Mouse (Mus musculus) ovary, postnatal 10 days (tissue): Measurements from ENCODE around the gene Rsph14.

ENCODE experiments used
- DNase-seq: peaks from one replicate; pipeline ENCODE4 v3.0.0; 2022; ENCODE audit warnings: low spot score

Rsph14 gene

DNA sequence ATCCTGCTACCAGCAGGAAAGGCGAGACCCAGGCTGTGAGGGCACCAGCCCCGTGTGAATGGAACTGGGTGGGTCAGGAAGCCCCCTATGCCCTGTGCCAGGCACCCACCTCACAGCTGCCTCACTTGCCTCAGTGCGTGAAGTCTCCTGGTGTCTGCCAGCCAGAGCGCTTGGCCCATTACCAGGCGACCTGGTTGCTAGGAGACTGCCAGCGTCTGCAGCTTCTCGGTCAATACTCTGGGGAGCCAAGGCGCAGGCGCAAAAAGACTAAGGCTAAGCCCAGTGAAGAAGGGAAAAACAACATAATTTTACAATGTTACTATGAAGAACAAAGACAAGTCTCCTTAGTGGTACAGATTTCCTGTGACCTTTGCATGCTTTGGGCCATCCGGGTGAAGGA, at the start of gene Rsph14:
Rsph14 (minus strand) TSS at position 192 of the 400 bp plus-strand sequence.
- peak; percentile 45 for DNase-seq

DNA sequence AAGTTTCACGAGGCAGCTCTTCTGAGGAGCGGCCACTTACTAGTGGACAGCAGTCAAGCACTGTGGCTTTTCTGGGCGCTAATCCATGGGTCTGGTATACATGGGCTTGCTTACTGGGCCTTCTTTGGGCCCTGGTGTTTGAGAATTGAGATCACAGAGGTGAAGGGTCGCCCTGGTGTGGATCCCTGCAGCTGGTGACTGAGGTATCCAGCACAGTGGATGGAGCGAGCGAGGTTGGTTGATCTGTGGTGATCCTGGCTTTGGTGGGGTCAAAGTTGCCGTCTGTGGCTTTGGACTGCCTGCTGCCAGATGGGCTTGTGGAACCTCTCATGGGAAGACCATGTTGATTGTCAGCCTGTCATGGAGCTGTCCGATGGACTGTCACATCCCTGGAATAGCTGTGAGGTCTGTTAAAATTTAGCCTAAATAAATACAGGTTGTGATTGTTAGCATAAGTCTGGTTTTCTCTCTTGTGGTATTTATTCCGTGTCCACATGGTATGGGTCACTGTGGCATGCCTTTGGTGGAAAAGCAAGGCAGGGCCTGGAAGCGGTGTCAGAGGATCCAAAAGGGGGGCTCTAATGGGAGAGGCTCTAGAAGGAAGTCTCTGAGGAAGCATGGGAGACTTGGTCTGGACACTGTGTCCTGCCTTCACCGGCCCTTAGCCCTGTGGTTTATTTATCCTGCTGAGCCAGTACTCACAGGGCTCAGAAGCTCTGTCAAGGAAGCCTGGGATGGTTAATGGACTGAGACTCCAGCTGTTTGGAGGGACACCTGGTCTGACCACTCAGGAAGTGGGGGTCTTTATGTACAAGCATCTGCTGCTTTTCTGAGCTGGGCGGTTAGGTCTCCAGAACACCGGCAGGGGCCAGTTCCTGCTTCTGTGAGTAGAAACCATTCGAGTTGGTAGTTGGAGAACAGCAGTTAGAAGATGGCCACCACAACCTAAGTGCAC, 46.1 kb upstream of the Rsph14 start:
- no peak for DNase-seq

DNA sequence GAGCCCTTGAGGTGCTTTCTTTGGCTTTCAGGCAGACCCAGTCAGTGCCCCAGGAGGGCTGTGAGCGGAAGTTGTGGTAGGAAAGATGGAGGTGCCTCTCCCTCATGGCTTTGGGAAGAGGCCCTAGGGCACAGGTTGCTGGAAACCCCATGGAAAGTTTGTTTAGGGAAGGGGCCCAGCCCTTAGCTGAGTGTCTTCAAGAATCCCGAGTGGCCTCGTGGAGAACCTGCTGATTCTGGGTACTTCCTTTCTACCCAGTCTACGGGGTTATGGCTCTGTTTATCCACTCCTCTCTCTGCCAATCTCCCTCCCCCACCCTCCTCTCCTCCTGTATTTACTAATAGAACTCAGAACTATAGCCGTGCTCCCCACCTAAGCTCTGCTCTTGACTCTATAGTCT, 43.3 kb upstream of the Rsph14 start:
- no peak for DNase-seq

DNA sequence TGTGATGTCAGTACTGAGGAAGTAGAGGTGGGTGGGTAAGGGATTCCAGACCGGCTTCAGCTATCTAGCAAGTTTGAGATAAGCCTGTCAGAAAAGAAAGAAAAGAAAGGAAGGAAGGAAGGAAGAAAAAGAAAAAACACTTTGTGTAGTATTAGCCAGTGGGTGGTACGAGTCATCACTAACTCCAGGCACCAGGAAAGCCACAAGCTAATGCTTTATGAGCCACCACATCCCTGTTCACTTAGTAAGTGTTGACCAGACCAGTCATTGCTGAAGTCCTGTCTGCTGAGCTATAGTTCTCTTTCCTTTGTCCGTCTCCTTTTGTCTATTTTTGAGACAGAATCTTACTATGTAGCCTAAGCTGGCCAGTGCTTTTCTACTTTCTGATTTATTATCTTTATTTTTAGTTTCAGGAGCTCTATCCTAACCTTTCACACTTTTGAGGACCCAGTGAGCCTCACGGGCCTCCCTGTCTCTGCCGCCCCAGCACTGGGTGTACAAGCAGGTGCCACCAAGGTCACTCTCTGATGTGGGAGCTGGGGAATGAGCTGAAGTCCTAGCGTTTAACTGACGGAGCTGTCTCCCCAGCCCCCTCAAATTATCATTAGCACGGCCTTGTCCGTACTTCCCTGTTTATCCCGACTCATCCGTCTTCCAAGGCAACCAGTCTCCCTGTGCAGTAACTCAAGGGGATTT, 38.0 kb upstream of the Rsph14 start:
- no peak for DNase-seq

DNA sequence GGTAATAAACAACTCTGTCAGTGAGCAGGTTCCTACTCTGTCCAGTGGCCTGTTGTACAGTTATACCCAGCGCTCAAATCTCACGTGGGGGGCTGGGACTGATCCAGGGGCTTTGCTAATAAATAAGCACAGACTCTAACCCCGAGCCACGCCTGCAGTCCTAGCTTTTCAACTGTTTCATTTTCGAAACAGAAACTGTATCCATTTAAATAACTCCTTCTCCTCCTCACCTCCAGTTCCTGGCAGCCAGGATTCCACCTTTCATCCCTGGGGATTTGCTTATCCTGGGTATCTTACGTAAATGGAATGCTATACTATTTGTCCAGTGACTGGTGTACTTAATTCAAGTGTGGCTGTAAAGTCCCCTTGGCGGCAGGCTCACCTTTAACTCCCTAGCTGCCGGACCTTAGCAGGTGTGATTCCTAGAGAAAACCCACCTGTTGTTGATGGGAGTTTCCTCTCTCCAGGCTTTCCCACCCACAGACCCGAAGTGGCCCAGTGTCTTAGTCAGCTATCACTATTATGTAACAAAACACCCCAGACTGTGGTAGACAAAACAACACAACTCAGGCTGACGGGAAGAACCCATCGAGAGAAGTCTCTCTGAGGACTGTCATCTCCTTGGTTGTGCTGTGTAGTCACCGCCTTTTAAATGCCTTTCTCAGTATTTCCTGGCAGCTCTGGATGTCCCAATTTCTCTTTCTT, 36.4 kb upstream of the Rsph14 start:
- no peak for DNase-seq

DNA sequence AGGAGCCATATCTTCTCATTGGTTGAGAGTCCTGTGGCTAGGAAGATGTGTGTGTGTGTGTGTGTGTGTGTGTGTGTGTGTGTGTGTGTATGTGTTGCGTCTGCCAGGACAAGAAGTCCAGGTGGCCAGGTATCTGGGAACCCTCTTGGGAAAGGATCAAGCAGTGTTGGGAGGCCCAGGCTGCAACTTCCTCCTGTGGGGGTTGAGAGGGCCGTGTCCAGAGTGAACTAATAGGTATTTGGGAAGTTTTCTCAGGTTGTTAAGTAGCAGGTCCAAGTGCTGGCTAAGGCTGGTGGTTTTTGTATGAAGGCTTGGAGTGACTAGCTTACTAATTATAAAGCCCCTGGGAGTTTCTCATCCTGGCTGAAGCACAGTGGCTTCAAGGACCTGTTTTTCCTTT, 35.7 kb upstream of the Rsph14 start:
- DNase-seq: no peak

DNA sequence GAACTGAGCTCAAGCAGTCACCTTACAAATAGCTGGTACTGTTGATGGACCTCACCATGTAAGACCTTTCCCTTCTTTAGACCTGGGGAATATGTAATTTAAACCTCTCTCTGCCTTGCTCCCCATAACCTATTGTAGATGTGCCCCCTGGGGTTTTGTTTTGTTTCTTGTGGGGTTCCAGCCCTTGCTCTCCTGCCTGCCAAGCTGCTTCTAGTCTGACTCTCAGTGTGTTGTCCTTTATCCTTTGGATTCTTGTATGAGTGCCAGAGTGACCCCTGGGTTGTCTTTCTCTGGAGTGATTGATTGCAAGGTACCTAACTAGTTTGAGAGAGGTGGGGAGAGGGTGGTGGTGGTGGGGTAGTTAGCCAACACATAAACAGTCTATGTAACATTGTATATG, 35.1 kb upstream of the Rsph14 start:
- DNase-seq: no peak

DNA sequence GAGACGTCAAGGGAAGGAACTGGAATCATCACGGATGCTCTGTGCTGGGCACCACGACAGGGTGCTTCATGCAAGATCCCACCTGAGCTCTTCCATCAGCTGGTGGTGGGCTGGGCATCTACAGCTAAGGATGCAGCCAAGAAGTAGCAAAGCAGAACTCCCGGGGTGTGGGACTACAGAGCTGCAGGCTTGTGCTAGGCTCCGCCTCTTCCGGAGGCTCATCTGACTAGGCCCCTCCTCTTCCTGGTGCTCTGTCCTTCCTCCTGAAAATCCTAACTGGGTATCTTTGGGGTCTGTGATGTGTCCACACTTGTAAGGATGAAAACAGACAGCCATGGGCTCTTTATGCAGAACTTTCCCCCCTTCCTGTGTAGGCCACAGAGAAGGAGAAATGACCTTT, 33.3 kb upstream of the Rsph14 start:
- DNase-seq: no peak

DNA sequence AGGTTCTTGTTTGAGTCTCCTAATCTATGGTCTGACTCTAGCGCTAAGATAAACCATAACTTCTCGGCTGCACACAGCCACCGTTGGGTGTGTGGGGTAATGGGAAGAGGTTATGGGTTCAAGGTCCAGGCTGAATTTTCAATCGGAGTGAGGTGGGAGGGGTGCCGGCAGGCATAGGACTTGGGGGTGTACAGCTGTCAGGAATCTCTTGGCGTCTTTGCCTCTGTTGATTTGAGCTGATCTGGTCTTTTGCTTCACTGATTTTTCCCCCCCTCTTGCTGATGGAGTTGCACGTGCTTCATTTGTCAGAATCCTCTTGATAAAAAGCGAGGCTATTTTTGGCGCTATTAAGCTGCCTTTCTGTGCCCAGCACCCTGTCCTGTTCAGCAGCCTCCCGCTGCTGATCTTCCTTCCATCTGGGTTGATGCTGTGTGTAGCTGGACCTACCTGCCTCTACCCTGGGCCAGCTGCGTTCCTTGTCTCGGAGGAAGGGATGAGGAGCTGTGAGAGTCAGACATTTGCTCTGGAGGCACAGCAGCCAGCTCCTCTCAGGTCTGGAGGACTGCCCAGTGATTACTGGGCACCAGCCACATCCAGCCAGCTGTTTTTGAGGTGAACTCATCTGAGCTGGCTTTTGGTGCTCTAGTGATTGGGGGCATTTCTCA, 31.0 kb upstream of the Rsph14 start:
- DNase-seq: no peak

DNA sequence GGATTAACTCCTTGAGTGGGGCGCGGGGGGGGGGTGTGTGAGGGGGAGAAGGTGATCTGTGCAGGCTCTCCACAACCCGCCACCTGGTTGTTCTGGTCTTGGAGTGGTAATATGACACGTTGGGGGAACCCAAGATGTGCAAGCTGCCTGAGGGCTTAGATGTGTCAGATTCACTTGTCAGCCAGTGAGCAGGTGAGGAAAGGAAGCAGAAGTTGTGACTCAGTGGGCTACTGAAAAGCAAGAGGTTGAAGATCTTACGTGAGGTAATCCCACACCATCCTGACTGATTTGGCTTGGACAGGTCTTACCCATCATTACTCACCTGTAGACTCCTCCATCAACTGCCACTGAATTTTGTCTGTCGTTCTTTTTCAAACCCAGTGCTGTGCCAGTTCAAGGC, 30.2 kb upstream of the Rsph14 start:
- no peak for DNase-seq

DNA sequence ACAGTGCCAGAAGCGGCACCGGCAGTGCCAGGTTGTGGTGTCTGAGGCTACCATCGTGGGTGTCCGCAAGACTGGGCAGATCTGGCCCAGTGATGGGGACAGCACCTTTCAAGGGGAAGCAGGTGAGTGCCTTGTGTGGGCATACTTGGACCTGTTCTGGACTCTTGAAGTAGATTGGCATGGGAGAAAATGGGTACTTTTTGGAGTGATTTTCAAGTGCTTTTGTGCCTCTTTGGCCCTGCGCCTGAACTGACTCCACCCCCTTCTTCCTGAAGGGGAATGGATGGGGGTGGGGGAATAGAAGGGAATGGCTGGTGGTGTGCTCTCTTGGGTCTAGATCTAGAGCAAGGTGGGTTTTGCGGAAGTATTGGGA, 29.8 kb upstream of the Rsph14 start:
- no peak for DNase-seq

DNA sequence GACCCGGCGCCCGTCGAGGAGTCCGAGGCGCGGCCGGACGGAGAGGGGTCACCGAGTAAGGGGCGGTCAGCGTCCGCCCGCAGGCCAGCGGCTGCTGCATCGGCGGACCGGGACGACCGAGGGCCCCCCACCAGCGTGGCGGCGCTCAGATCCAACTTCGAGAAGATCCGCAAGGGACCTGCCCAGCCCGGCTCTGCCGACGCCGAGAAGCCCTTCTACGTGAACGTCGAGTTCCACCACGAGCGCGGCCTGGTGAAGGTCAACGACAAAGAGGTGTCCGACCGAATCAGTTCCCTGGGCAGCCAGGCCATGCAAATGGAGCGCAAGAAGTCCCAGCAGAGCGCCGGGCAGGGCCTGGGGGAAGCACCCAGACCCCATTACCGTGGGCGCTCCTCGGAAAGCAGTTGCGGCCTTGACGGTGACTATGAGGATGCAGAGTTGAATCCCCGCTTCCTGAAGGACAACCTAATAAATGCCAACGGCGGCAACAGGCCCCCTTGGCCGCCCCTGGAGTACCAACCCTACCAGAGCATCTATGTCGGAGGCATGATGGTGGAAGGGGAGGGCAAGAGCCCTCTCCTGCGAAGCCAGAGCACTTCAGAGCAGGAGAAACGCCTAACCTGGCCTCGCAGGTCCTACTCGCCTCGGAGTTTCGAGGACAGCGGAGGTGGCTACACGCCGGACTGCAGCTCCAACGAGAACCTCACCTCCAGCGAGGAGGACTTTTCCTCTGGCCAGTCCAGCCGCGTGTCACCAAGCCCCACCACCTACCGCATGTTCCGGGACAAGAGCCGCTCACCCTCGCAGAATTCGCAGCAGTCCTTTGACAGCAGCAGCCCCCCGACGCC, 29.2 kb upstream of the Rsph14 start:
- DNase-seq: no peak

DNA sequence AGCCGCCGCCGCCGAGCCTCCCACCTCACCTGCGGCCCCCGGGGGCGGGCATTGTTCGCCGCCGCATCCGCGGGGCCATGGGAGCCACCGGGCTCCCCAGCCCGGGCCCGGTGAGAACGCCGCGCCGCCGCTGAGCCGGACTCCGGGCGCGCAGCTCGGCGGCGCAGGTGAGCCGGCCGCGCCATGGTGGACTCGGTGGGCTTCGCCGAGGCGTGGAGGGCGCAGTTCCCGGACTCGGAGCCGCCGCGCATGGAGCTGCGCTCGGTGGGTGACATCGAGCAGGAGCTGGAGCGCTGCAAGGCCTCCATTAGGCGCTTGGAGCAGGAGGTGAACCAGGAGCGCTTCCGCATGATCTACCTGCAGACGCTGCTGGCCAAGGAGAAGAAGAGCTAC, 28.5 kb upstream of the Rsph14 start:
- DNase-seq: no peak

DNA sequence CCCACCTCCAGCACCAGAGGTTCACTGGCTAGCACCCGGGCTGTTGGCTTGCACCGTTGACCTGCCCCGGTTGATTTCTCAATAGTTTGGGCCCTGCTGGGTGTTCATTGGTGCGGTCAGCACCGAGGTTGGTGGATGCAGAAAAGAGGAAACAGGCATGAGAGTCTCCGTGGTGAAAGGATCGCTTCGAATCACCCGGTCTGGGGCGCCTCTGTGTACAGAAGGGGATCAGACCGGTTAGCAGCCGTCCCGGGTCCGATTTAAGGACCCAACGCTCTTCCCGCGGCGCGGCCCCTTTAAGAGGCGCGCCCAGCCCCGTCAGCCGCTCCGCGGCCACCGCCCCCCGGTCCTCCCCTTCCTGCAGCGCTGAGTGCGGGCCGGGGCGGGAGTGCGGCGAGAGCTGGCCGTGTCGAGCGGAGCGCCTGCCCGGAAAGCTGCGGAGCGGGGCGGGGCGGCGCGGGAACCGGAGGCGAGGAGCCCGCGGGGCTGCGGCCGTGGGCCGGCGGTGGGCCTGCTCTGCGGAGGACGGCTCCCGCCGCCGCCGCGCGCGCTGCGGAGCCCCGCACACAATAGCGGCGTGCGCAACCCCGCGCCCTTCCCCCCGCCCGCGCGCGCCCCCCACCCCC, 27.9 kb upstream of the Rsph14 start, which contains the start of gene Bcr:
Bcr (plus strand) TSS at position 376 of the 626 bp plus-strand sequence.
- DNase-seq: peak; percentile 55

DNA sequence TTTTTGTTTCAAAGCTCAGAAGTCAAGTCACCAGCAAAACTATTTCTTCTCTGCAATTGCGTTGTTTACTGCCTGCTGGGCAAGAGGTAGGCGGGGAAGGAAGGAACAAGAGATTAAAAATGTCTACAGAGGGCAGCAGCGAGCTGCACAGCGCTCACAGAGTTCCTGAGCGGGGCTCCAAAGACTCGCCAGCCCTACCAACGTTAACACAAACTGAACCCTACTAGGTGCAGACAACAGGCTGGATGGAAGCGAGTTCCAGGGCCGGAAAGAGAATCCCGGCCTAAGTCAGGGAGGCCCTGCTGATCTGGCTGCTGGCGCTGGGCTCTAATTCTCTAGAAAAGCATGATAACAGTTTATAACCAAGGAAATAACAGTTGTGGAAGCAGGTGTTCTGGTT, 27.0 kb upstream of the Rsph14 start:
- DNase-seq: no peak

DNA sequence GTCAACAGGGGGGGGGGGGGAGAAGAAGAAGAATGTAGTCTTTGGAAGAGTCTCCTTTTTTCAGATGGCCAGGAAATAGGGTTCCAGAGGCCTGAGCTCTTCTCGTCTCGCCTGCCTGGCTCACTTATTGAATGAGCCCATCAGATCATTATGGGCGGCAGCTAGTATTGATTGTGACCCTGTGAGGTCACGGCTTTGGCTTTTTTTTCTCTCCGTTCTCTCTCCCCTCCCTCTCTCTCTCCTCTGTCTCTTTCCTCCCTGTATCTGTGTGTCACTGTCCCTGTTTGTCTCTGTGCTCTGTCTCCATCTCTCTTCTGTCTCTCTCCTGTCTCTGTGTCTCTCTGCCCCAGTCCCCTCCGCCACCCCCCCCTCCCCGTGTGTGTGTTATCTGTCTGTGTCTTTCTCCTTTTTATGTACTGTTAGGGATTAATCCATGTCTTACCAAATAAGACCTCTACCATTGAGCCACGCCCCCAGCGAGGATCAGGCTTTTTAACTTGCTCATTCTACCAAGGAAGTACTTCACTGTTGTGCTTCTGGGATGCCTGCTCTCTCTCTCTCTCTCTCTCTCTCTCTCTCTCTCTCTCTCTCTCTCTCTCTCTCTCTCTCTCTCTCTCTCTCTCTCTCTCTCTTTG, 26.5 kb upstream of the Rsph14 start:
- DNase-seq: no peak

DNA sequence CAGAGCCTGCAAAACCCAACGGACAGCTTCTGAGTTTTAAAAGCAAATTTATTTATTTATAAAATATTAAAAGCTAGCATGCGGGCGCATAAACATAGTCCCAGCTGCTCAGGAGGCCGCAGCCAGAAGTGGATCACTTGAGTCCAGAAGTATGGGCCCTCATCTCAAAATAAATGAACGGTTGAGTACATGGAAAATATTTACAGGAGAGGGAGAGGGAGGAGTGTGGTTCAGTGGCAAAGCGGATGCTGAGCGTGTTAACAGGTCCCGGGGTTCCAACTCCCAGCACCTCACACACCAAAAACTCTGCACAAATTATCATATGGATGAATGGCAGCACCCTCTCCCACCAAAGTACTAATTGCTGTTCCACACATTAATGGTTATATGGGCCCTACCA, 25.9 kb upstream of the Rsph14 start:
- DNase-seq: no peak

DNA sequence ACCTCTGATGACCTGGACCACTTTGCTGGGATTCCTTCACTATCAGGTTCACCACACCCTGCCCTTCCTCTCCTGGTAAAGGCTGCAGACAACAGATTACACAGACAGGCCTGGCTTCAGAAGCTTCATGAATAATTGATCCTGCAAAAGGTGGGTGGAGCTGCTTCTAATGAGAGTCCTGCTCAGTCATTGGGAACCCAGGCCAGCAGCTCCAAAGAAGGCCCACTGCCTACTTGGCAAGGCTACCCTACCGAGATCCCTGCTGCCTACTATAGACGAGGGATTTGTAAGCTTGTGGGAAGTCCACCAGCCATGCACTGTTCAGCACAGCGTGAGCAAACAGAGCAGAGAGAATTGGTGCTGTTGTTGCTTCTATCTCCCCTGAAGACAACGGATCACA, 23.9 kb upstream of the Rsph14 start:
- DNase-seq: no peak

DNA sequence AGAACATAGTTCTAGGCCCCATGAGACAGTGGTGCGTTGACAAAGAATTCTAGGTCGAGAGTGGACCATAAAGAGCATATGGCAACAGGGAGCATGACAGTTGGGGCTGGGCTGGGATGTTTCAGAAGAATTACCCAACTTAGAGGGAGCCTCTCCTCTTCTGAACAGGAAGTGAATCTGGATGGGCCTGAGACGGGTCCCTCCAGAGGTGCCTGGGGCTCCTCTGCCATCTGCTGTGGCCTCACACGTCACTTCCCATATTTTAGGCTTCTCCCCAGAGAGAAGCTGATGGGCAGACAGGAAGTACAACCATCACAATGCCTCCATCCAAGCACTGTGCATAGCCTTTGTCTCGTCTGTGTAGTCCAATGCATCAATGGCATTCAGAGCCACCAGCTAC, 23.3 kb upstream of the Rsph14 start:
- DNase-seq: no peak

DNA sequence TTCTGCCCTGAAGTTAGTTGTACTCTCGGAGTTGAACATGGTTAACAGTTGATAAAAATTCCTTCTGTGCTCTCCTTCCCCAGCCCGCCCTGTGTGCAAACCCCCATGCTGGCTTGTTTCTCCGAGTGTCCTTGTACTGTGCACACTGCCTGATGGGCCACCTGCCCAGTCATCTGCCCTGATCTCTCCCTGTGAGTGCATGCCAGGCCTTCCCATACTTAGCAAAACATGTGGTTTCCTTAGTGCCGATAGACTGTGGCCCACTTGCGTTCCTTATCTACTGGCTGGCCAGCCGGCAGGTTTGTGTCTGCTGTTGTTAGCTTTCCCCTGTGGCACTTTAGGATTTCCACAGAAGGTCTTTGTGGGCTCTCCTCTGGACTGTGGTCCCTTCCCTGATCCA, 21.7 kb upstream of the Rsph14 start:
- DNase-seq: no peak
